Mouse (Mus musculus) testis, adult 2 months (tissue): ENCODE measurements around the gene Iqcn. TPM values are rescaled to one million over a fixed set of nuclear protein-coding genes. Genes with fewer than 3 reads are reported as not detected.

Experiments
- H3K27ac ChIP-seq: fragments of 200-500 bp; 2 replicates; pipeline ENCODE4 v1.5.1; 2012; ENCODE audit warnings: low read depth, low read length; ENCODE audit not compliant: control insufficient read depth, insufficient read depth
- H3K27me3 ChIP-seq: fragments of 200-500 bp; 2 replicates; pipeline ENCODE4 v1.6.1; 2012; ENCODE audit warnings: mild to moderate bottlenecking, low read length, moderate library complexity; ENCODE audit not compliant: control insufficient read depth, insufficient read depth
- H3K36me3 ChIP-seq: fragments of 200-500 bp; 2 replicates; pipeline ENCODE4 v1.6.1; 2012; ENCODE audit warnings: mild to moderate bottlenecking, low read length; ENCODE audit not compliant: control insufficient read depth, insufficient read depth
- H3K4me1 ChIP-seq: fragments of 200-500 bp; 2 replicates; pipeline ENCODE4 v1.6.1; 2012; ENCODE audit warnings: low read length; ENCODE audit not compliant: control insufficient read depth, insufficient read depth
- H3K4me3 ChIP-seq: fragments of 200-500 bp; 2 replicates; pipeline ENCODE4 v1.5.1; 2012; ENCODE audit warnings: low read depth, mild to moderate bottlenecking, low read length, moderate library complexity, mixed read lengths; ENCODE audit not compliant: control insufficient read depth
- CTCF ChIP-seq: fragments of 200-500 bp; IDR thresholded peaks from 2 replicates; pipeline ENCODE4 v1.5.1; 2012; ENCODE audit warnings: low read depth, mild to moderate bottlenecking, inconsistent platforms, low read length, moderate library complexity; ENCODE audit not compliant: control insufficient read depth, insufficient read depth, insufficient replicate concordance
- POLR2A ChIP-seq: fragments of 200-500 bp; IDR thresholded peaks from 2 replicates; pipeline ENCODE4 v1.6.1; 2012; ENCODE audit warnings: low read depth, mild to moderate bottlenecking, inconsistent platforms, low read length, moderate library complexity; ENCODE audit not compliant: control insufficient read depth
- polyA plus RNA-seq: library from polyadenylated mRNA; depleted of rRNA; stranded (reverse); fragments of >200 nt; gene quantifications from 2 replicates; pipeline ENCODE4 v1.2.3, GENCODE M21; 2012

The Iqcn gene
- polyA plus RNA-seq, 1 experiment, result 302 TPM

- TF ChIP-seq POLR2A (no peak), CTCF (no peak)
- Histone ChIP-seq H3K4me3 (no peak overlapping the region), H3K4me1 (peaks cover 17% of the 10 kb centered on the region), H3K27ac (no peak overlapping the region), H3K36me3 (no peaks in the 10 kb centered on the region), H3K27me3 (no peaks in the 10 kb centered on the region; the same call in 1 of the 2 replicates)
Observed at GRCm38 (mm10) chr8:70742981-70743655, 39.9 kb downstream of the Iqcn start.

GRCm38 (mm10) chr8:70743656-70744590 lies 40.7 kb downstream of the Iqcn start:
- Histone ChIP-seq H3K27ac (no peak overlapping the region), H3K36me3 (no peaks in the 10 kb centered on the region), H3K27me3 (no peaks in the 10 kb centered on the region; the same call in 1 of the 2 replicates)

GRCm38 (mm10) chr8:70744806-70745205 lies 41.5 kb downstream of the Iqcn start:
- Histone ChIP-seq H3K27ac (no peak overlapping the region), H3K4me3 (no peak overlapping the region), H3K36me3 (no peaks in the 10 kb centered on the region), H3K27me3 (no peaks in the 10 kb centered on the region; the same call in 1 of the 2 replicates), H3K4me1 (peaks cover 17% of the 10 kb centered on the region)
- TF ChIP-seq POLR2A (no peak), CTCF (no peak)

More at GRCm38 (mm10) chr8:70743656-70744590, 40.7 kb downstream of the Iqcn start:
- TF ChIP-seq POLR2A (no peak), CTCF (no peak)
- peaks cover 17% of the 10 kb centered on the region for H3K4me1 ChIP-seq
- peak overlapping the region; percentile 47 for H3K4me3 ChIP-seq

GRCm38 (mm10) chr8:70745691-70746220 lies 42.5 kb downstream of the Iqcn start:
- H3K4me3 ChIP-seq, result no peak overlapping the region
- peaks cover 17% of the 10 kb centered on the region for H3K4me1 ChIP-seq
- no peak overlapping the region for H3K27ac ChIP-seq
- TF ChIP-seq CTCF (no peak), POLR2A (no peak)
- no peaks in the 10 kb centered on the region; the same call in 1 of the 2 replicates for H3K27me3 ChIP-seq
- H3K36me3 ChIP-seq, result no peaks in the 10 kb centered on the region

- no peak overlapping the region for H3K4me3 ChIP-seq
- TF ChIP-seq POLR2A, result no peak
- no peak for TF ChIP-seq CTCF
- H3K27me3 ChIP-seq, result no peaks in the 10 kb centered on the region; the same call in 1 of the 2 replicates
- H3K4me1 ChIP-seq, result peaks cover 17% of the 10 kb centered on the region
- no peaks in the 10 kb centered on the region for H3K36me3 ChIP-seq
- no peak overlapping the region for H3K27ac ChIP-seq
Observed at GRCm38 (mm10) chr8:70746676-70747075, 43.4 kb downstream of the Iqcn start.

- peaks cover 17% of the 10 kb centered on the region for H3K4me1 ChIP-seq
- H3K4me3 ChIP-seq, result no peak overlapping the region
- no peak for TF ChIP-seq POLR2A
- TF ChIP-seq CTCF, result no peak
- H3K27me3 ChIP-seq, result no peaks in the 10 kb centered on the region; the same call in 1 of the 2 replicates
- no peaks in the 10 kb centered on the region for H3K36me3 ChIP-seq
- no peak overlapping the region for H3K27ac ChIP-seq
Observed at GRCm38 (mm10) chr8:70747211-70747890, 44.1 kb downstream of the Iqcn start.
